Mouse (Mus musculus) kidney, adult 2 months (tissue): ENCODE measurements at regions not wholly inside any gene's neighbourhood (a gene's known extent, or its start where the extent isn't known, plus 50 kb on each side); places are given as distances from the start of the nearest gene placed in this dataset.

Source experiments
- DNase-seq: peaks from one replicate; pipeline ENCODE4 v3.0.0; 2021
- H3K27ac ChIP-seq: fragments of 200-500 bp; 2 replicates; pipeline ENCODE4 v1.5.1; 2012; ENCODE audit warnings: low read depth, low read length, control low read depth, inconsistent platforms; ENCODE audit not compliant: insufficient read depth
- H3K27me3 ChIP-seq: fragments of 200-500 bp; replicated peaks from 2 replicates; pipeline ENCODE4 v1.6.1; 2012; ENCODE audit warnings: mild to moderate bottlenecking, moderate library complexity, low read length, inconsistent platforms; ENCODE audit not compliant: control insufficient read depth, insufficient read depth
- H3K36me3 ChIP-seq: fragments of 200-500 bp; 2 replicates; pipeline ENCODE4 v1.6.1; 2012; ENCODE audit warnings: mild to moderate bottlenecking, moderate library complexity, low read length, inconsistent platforms; ENCODE audit not compliant: control insufficient read depth, insufficient read depth
- H3K4me1 ChIP-seq: fragments of 200-500 bp; 2 replicates; pipeline ENCODE4 v1.6.1; 2011; ENCODE audit warnings: low read length; ENCODE audit not compliant: control insufficient read depth, insufficient read depth
- H3K4me3 ChIP-seq: fragments of 200-500 bp; 2 replicates; pipeline ENCODE4 v1.5.1; 2011; ENCODE audit warnings: mild to moderate bottlenecking, low read depth, low read length, control low read depth; ENCODE audit not compliant: insufficient read depth
- CTCF ChIP-seq: fragments of 200-500 bp; conservative IDR thresholded peaks from 2 replicates; pipeline ENCODE4 v1.5.1; 2011; ENCODE audit warnings: low read depth, mild to moderate bottlenecking, control low read depth, low read length, moderate library complexity, mixed read lengths; ENCODE audit not compliant: insufficient read depth, insufficient read length
- POLR2A ChIP-seq: fragments of 200-500 bp; IDR thresholded peaks from one replicate; pipeline ENCODE4 v1.6.1; 2011; ENCODE audit warnings: low read depth, low read length, control low read depth
- WGBS: fragments of 180-500 bp; shearing (Covaris S2); methylation state at CpG from one replicate; pipeline ENCODE4 v1.1.7; 2018; 5-methylcytosine and 5-hydroxymethylcytosine counted together

- DNase-seq: no peak
Observed at GRCm38 (mm10) chr11:57412766-57413165, 105.7 kb downstream of the Fam114a2 start.

GRCm38 (mm10) chr11:57404172-57404571 is 114.2 kb downstream of the Fam114a2 start:
- TF ChIP-seq POLR2A (no peak), CTCF (no peak)
- no peaks in the 10 kb centered on the region for H3K36me3 ChIP-seq
- no peaks in the 10 kb centered on the region for H3K27me3 ChIP-seq
- H3K27ac ChIP-seq: no peak overlapping the region
- H3K4me1 ChIP-seq: no peaks in the 10 kb centered on the region
- peak; percentile 1 for DNase-seq
- WGBS: 59% methylated on average over 9 of the region's 9 CpGs
- H3K4me3 ChIP-seq: no peak overlapping the region

More at GRCm38 (mm10) chr11:57412766-57413165, 105.7 kb downstream of the Fam114a2 start:
- Histone ChIP-seq H3K4me3 (no peak overlapping the region), H3K36me3 (no peaks in the 10 kb centered on the region), H3K27ac (no peak overlapping the region), H3K4me1 (no peaks in the 10 kb centered on the region), H3K27me3 (no peaks in the 10 kb centered on the region)
- 44% methylated on average over 4 of the region's 4 CpGs for WGBS
- TF ChIP-seq POLR2A: no peak
- no peak for TF ChIP-seq CTCF

- no peak for DNase-seq
- Histone ChIP-seq H3K27me3 (no peaks in the 10 kb centered on the region), H3K4me3 (no peak overlapping the region), H3K27ac (no peak overlapping the region), H3K36me3 (no peaks in the 10 kb centered on the region), H3K4me1 (no peaks in the 10 kb centered on the region)
- WGBS: 47% methylated on average over 2 of the region's 2 CpGs
- TF ChIP-seq CTCF (no peak), POLR2A (no peak)
Observed at GRCm38 (mm10) chr11:57401610-57402009, 116.8 kb downstream of the Fam114a2 start.

- 100% methylated on average over 1 of the region's 1 CpGs for WGBS
- no peak for DNase-seq
- H3K27me3 ChIP-seq: no peaks in the 10 kb centered on the region
- no peaks in the 10 kb centered on the region for H3K4me1 ChIP-seq
- TF ChIP-seq CTCF (no peak), POLR2A (no peak)
- H3K4me3 ChIP-seq: no peak overlapping the region
- H3K36me3 ChIP-seq: no peaks in the 10 kb centered on the region
- H3K27ac ChIP-seq: no peak overlapping the region
Observed at GRCm38 (mm10) chr11:57399366-57399765, 119.1 kb downstream of the Fam114a2 start.

GRCm38 (mm10) chr11:57396429-57396828 is 122.0 kb downstream of the Fam114a2 start:
- no peak for DNase-seq
- WGBS: 23% methylated on average over 3 of the region's 3 CpGs
- no peak overlapping the region for H3K4me3 ChIP-seq

GRCm38 (mm10) chr11:57390826-57391225 is 127.6 kb downstream of the Fam114a2 start:
- 64% methylated on average over 4 of the region's 4 CpGs for WGBS
- H3K27ac ChIP-seq: no peak overlapping the region

More at GRCm38 (mm10) chr11:57396429-57396828, 122.0 kb downstream of the Fam114a2 start:
- Histone ChIP-seq H3K36me3 (no peaks in the 10 kb centered on the region), H3K27me3 (no peaks in the 10 kb centered on the region), H3K27ac (no peak overlapping the region), H3K4me1 (no peaks in the 10 kb centered on the region)
- TF ChIP-seq POLR2A: no peak
- TF ChIP-seq CTCF: no peak

More at GRCm38 (mm10) chr11:57390826-57391225, 127.6 kb downstream of the Fam114a2 start:
- DNase-seq: no peak
- Histone ChIP-seq H3K4me3 (no peak overlapping the region), H3K27me3 (no peaks in the 10 kb centered on the region), H3K36me3 (no peaks in the 10 kb centered on the region), H3K4me1 (no peaks in the 10 kb centered on the region)
- TF ChIP-seq POLR2A: no peak
- TF ChIP-seq CTCF: no peak
